Mouse (Mus musculus): Measurements from ENCODE around the gene Scd3. TPM values are rescaled to one million over a fixed set of nuclear protein-coding genes. Genes with fewer than 3 reads are reported as not detected.

The Scd3 gene
- total and polyA plus RNA-seq, 3 experiments = 0.27 to 3.8 TPM; not detected in 1

DNA sequence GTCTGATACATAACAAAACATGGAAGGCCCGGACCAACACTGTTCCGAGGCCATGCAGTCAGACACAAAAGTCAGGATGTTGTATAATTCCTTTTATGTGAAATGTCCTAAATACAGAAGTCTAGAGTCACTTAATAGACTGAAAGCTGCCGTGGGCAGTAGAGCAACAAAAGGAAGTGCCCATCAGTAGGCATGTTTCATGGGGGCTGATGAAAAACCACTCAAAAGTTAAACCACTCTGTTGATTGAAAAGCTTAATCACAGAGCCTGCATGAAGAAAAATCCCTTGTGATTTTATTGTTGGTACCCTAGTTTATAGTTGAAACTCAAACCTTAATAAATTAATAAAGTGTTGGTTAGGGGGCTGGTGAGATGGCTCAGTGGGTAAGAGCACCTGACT is 60.5 kb downstream of the Scd3 start:
- no peaks in the 10 kb centered on the region for H3K9me3 ChIP-seq (replicated peaks)
- no peak overlapping the region for H3K4me3 ChIP-seq (ENCODE audit: low read depth, low read length)
- H3K36me3 ChIP-seq (replicated peaks) = peaks cover 6% of the 10 kb centered on the region
- ATAC-seq (ENCODE audit: extremely low read depth, insufficient number of reproducible peaks, low FRiP score, poor library complexity, severe bottlenecking) = no peak
- H3K4me1 ChIP-seq (ENCODE audit: insufficient read depth, low read depth, low read length) = peaks cover 57% of the 10 kb centered on the region
- H3K27me3 ChIP-seq (ENCODE audit: insufficient read depth, low read length) = no peaks in the 10 kb centered on the region
- no peak for TF ChIP-seq TAL1 (conservative IDR thresholded peaks at IDR 0.05; ENCODE audit: low read depth, low read length)
- no peak for TF ChIP-seq GATA2 (IDR thresholded peaks at IDR 0.05; ENCODE audit: borderline replicate concordance, low read depth, low read length)
- TF ChIP-seq GATA1 (IDR thresholded peaks at IDR 0.05; ENCODE audit: borderline replicate concordance, low read length) = no peak
- no peak for TF ChIP-seq CTCF (IDR thresholded peaks at IDR 0.05; ENCODE audit: low read depth, low read length)
- no peak for TF ChIP-seq POLR2AphosphoS5 (IDR thresholded peaks at IDR 0.05; ENCODE audit: insufficient replicate concordance, low read depth, low read length)
- DNase-seq (ENCODE audit: low spot score) = no peak

DNA sequence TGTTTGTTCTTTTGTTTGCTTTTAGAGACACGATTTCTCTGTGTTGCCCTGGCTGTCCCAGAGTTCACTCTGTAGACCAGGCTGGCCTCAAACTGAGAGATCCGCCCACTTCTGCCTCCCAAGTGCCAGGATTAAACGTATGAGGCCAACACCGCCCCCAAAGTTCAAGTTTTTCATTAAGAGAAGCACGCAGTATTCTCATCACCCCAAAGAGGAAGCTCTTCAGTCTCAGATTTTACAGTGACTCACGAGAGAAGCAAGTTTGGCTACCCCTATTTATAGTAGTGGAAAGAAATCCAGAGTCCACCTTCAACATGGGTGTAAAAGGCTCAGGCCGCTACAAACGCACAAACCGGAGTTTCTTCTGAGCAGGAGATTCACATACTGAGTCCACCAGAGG is 61.2 kb downstream of the Scd3 start:
- no peak for DNase-seq (ENCODE audit: low spot score)
- no peak for ATAC-seq (ENCODE audit: extremely low read depth, insufficient number of reproducible peaks, low FRiP score, poor library complexity, severe bottlenecking)
- Histone ChIP-seq H3K4me1 (ENCODE audit: insufficient read depth, low read depth, low read length) (peaks cover 56% of the 10 kb centered on the region), H3K36me3 (replicated peaks) (peaks cover 6% of the 10 kb centered on the region), H3K9me3 (replicated peaks) (no peaks in the 10 kb centered on the region), H3K4me3 (ENCODE audit: low read depth, low read length) (no peak overlapping the region), H3K27me3 (ENCODE audit: insufficient read depth, low read length) (no peaks in the 10 kb centered on the region)
- TF ChIP-seq POLR2AphosphoS5 (IDR thresholded peaks at IDR 0.05; ENCODE audit: insufficient replicate concordance, low read depth, low read length) (no peak), GATA1 (IDR thresholded peaks at IDR 0.05; ENCODE audit: borderline replicate concordance, low read length) (no peak), CTCF (IDR thresholded peaks at IDR 0.05; ENCODE audit: low read depth, low read length) (no peak), GATA2 (IDR thresholded peaks at IDR 0.05; ENCODE audit: borderline replicate concordance, low read depth, low read length) (no peak), TAL1 (conservative IDR thresholded peaks at IDR 0.05; ENCODE audit: low read depth, low read length) (no peak)

DNA sequence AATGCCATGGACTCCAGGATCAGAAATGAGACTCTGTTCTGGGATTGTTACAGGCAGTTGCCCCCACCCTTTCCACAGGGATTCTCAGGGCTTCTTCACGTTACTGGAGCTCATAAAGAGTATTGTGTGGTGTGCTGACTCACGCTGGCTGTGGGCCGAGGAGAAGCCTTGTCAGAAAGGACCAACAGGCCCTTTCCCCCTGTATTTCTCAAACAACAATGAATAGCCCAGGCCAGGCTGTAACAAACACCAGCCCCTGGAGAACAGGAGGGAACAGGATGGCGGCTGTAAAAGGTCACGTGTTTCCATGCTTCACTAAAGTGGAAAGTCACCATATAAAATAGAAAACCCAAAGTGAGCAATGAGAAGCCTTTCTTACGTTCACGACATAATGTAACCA is 62.2 kb downstream of the Scd3 start:
- ATAC-seq (ENCODE audit: extremely low read depth, insufficient number of reproducible peaks, low FRiP score, poor library complexity, severe bottlenecking) = no peak
- TF ChIP-seq TAL1 (conservative IDR thresholded peaks at IDR 0.05; ENCODE audit: low read depth, low read length) (no peak), CTCF (IDR thresholded peaks at IDR 0.05; ENCODE audit: low read depth, low read length) (no peak), GATA1 (IDR thresholded peaks at IDR 0.05; ENCODE audit: borderline replicate concordance, low read length) (no peak), GATA2 (IDR thresholded peaks at IDR 0.05; ENCODE audit: borderline replicate concordance, low read depth, low read length) (no peak), POLR2AphosphoS5 (IDR thresholded peaks at IDR 0.05; ENCODE audit: insufficient replicate concordance, low read depth, low read length) (no peak)
- no peak for DNase-seq (ENCODE audit: low spot score)
- Histone ChIP-seq H3K36me3 (replicated peaks) (peaks cover 6% of the 10 kb centered on the region), H3K4me3 (ENCODE audit: low read depth, low read length) (no peak overlapping the region), H3K4me1 (ENCODE audit: insufficient read depth, low read depth, low read length) (peaks cover 52% of the 10 kb centered on the region), H3K27me3 (ENCODE audit: insufficient read depth, low read length) (no peaks in the 10 kb centered on the region), H3K9me3 (replicated peaks) (no peaks in the 10 kb centered on the region)

DNA sequence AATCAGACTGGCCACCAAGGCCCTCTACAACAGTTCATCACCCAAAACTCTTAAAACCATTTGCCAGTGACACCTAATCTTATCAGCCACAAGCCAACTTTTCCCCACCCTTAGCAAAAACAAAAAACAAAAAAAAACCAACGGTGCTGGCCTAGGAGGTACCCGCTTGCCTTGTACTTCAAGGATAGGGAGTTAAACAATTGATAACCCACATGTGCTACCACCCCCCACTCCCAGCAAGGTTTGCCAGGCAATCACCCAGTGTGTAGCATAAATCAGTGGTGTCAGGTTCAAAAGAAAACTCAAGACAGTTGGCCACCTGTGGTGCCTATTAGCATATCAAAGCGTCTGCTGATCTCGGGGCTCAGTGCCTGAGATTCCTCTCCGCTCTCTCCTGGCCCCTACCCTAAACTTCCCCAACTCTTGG is 62.9 kb downstream of the Scd3 start:
- Histone ChIP-seq H3K4me1 (ENCODE audit: insufficient read depth, low read depth, low read length) (peaks cover 52% of the 10 kb centered on the region), H3K36me3 (replicated peaks) (peaks cover 5% of the 10 kb centered on the region), H3K27me3 (ENCODE audit: insufficient read depth, low read length) (no peaks in the 10 kb centered on the region), H3K9me3 (replicated peaks) (no peaks in the 10 kb centered on the region), H3K4me3 (ENCODE audit: low read depth, low read length) (no peak overlapping the region; the same call in 1 of the 2 replicates)
- no peak for ATAC-seq (ENCODE audit: extremely low read depth, insufficient number of reproducible peaks, low FRiP score, poor library complexity, severe bottlenecking)
- no peak for DNase-seq (ENCODE audit: low spot score)
- TF ChIP-seq GATA2 (IDR thresholded peaks at IDR 0.05; ENCODE audit: borderline replicate concordance, low read depth, low read length) (no peak), GATA1 (IDR thresholded peaks at IDR 0.05; ENCODE audit: borderline replicate concordance, low read length) (no peak)

DNA sequence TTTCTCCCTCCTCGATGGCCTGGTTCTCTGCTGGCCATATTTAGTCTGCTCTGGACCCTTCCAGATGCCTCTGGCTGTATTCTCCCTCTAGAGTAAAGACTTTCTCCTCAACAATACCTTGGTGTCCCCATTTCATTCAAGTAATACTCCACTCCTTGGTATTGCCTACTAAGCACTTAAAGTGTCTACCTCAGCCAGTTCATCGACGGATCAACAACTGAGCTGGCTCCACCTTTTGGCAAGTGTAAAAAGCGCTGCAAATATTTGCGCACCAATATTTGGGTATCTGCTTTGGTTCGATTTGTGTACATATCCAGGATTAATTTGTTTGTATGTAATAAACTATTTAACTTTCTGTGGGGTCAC is 63.4 kb downstream of the Scd3 start:
- DNase-seq (ENCODE audit: low spot score) (no peak), ATAC-seq (ENCODE audit: extremely low read depth, insufficient number of reproducible peaks, low FRiP score, poor library complexity, severe bottlenecking) (no peak)
- H3K36me3 ChIP-seq (replicated peaks) = peaks cover 2% of the 10 kb centered on the region
- no peaks in the 10 kb centered on the region for H3K27me3 ChIP-seq (ENCODE audit: insufficient read depth, low read length)
- peaks cover 52% of the 10 kb centered on the region for H3K4me1 ChIP-seq (ENCODE audit: insufficient read depth, low read depth, low read length)
- TF ChIP-seq CTCF (IDR thresholded peaks at IDR 0.05; ENCODE audit: low read depth, low read length) (no peak), TAL1 (conservative IDR thresholded peaks at IDR 0.05; ENCODE audit: low read depth, low read length) (no peak), GATA1 (IDR thresholded peaks at IDR 0.05; ENCODE audit: borderline replicate concordance, low read length) (no peak), POLR2AphosphoS5 (IDR thresholded peaks at IDR 0.05; ENCODE audit: insufficient replicate concordance, low read depth, low read length) (no peak), GATA2 (IDR thresholded peaks at IDR 0.05; ENCODE audit: borderline replicate concordance, low read depth, low read length) (no peak)
- no peaks in the 10 kb centered on the region for H3K9me3 ChIP-seq (replicated peaks)
- H3K4me3 ChIP-seq (ENCODE audit: low read depth, low read length) = peak overlapping the region; percentile 74

DNA sequence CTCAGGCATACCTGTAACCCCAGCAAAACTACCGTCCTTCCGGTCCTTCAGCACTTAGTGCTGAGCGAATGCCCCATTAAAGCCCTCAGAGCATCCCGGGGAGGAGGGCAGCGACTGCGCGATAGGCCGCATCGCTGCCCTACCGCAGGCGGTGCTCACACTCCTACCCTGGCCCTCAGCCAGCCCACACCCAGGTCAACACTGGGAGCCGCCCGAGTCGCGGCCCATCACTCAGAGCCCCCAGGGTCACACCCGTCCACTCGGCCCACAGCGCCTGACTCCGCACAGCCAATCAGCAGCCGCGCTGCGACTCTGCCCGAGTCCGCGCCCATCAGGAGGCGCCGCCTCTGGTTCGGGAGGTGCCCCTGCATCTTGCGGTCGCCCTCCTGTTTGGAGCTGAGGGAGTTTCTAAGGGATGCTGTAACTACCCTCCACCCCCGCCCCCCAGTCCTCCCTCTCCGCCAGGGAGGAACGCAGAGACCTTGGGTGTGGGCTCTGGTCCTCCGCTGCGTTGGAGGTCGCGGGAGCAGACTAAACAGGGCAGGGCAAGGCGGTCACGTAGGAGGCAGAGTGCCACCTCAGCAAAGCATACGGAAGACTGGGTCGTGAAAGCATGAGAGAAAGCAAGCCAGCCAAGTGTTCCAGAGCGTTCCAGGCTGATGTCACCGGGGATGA is 63.9 kb downstream of the Scd3 start:
- ATAC-seq (ENCODE audit: extremely low read depth, insufficient number of reproducible peaks, low FRiP score, poor library complexity, severe bottlenecking) (peak; percentile 90), DNase-seq (ENCODE audit: low spot score) (peak; percentile 91)
- peak overlapping the region; percentile 74 for H3K4me3 ChIP-seq (ENCODE audit: low read depth, low read length)
- H3K27me3 ChIP-seq (ENCODE audit: insufficient read depth, low read length) = no peaks in the 10 kb centered on the region
- peaks cover 2% of the 10 kb centered on the region for H3K36me3 ChIP-seq (replicated peaks)
- peaks cover 51% of the 10 kb centered on the region for H3K4me1 ChIP-seq (ENCODE audit: insufficient read depth, low read depth, low read length)
- no peaks in the 10 kb centered on the region for H3K9me3 ChIP-seq (replicated peaks)
- TF ChIP-seq GATA2 (IDR thresholded peaks at IDR 0.05; ENCODE audit: borderline replicate concordance, low read depth, low read length) (no peak), TAL1 (conservative IDR thresholded peaks at IDR 0.05; ENCODE audit: low read depth, low read length) (no peak), CTCF (IDR thresholded peaks at IDR 0.05; ENCODE audit: low read depth, low read length) (no peak), POLR2AphosphoS5 (IDR thresholded peaks at IDR 0.05; ENCODE audit: insufficient replicate concordance, low read depth, low read length) (no peak), GATA1 (IDR thresholded peaks at IDR 0.05; ENCODE audit: borderline replicate concordance, low read length) (no peak)

Measured in G1E (cell line).